Mouse (Mus musculus) kidney, postnatal 0 days (tissue): ENCODE measurements around the gene Btn1a1. TPM values are rescaled to one million over a fixed set of nuclear protein-coding genes. Genes with fewer than 3 reads are reported as not detected.

Source experiments
- ATAC-seq: fragments of 200-750 bp; cut with Nextera tagmentation; replicated peaks from 2 replicates; pipeline ENCODE4 v1.8.0; 2017; ENCODE audit warnings: low read depth, moderate number of reproducible peaks, moderate TSS enrichment, moderate library complexity; ENCODE audit not compliant: low FRiP score
- DNase-seq: peaks from one replicate; pipeline ENCODE4 v3.0.0-alpha.2; 2016; ENCODE audit warnings: low spot score
- H3K27ac ChIP-seq: fragments of 300-500 bp; sonication (generic); 2 replicates; pipeline ENCODE4 v1.5.1; 2014; ENCODE audit warnings: mild to moderate bottlenecking
- H3K27me3 ChIP-seq: fragments of 300-500 bp; sonication (generic); 2 replicates; pipeline ENCODE4 v1.6.1; 2014; ENCODE audit warnings: low read length, mixed read lengths; ENCODE audit not compliant: insufficient read depth
- H3K36me3 ChIP-seq: fragments of 300-500 bp; sonication (generic); 2 replicates; pipeline ENCODE4 v1.6.1; 2014; ENCODE audit warnings: low read length, mixed read lengths; ENCODE audit not compliant: insufficient read depth
- H3K4me1 ChIP-seq: fragments of 300-500 bp; sonication (generic); replicated peaks from 2 replicates; pipeline ENCODE4 v1.6.1; 2014; ENCODE audit warnings: antibody characterized with exemption, low read length, mixed read lengths; ENCODE audit not compliant: insufficient read depth
- H3K4me2 ChIP-seq: fragments of 300-500 bp; sonication (generic); 2 replicates; pipeline ENCODE4 v1.6.1; 2014; ENCODE audit warnings: mild to moderate bottlenecking, low read length, moderate library complexity, mixed read lengths
- H3K4me3 ChIP-seq: fragments of 300-500 bp; sonication (generic); replicated peaks from 2 replicates; pipeline ENCODE4 v1.5.1; 2014; ENCODE audit warnings: low read depth, low read length
- H3K9ac ChIP-seq: fragments of 300-500 bp; sonication (generic); 2 replicates; pipeline ENCODE4 v1.6.1; 2014; ENCODE audit warnings: low read depth, low read length
- H3K9me3 ChIP-seq: fragments of 300-500 bp; sonication (generic); replicated peaks from 2 replicates; pipeline ENCODE4 v1.6.1; 2016; ENCODE audit warnings: low read length, inconsistent platforms, mixed read lengths
- CTCF ChIP-seq: IDR thresholded peaks from 2 replicates; pipeline ENCODE4 v1.5.1; 2016; ENCODE audit warnings: antibody characterized with exemption, low read depth, mild to moderate bottlenecking, moderate library complexity
- WGBS: fragments of 180-500 bp; shearing (Covaris S2); extraction: QIAGEN DNeasy Blood & Tissue Kit; methylation state at CpG from one replicate; pipeline ENCODE4 v1.1.7; 2014; 5-methylcytosine and 5-hydroxymethylcytosine counted together
- polyA plus RNA-seq: library from polyadenylated mRNA; unstranded; fragments of >200 nt; fragmentation: Nextera tagmentation; extraction: Ambion mirVana; gene quantifications from 2 replicates; pipeline ENCODE4 v1.2.1, GENCODE M21; 2015

Gene Btn1a1
- polyA plus RNA-seq, 1 experiment from 2014 or later: not detected

- Histone ChIP-seq H3K4me2 (peak overlapping the region; percentile 64), H3K36me3 (no peaks in the 10 kb centered on the region), H3K27ac (peak overlapping the region; percentile 80), H3K27me3 (no peaks in the 10 kb centered on the region), H3K9ac (peak overlapping the region; percentile 65), H3K9me3 (no peaks in the 10 kb centered on the region), H3K4me3 (peak overlapping the region; percentile 69), H3K4me1 (0 out of 2 replicates have a peak, but pooled peaks cover 3% of the 10 kb centered on the region)
- no peak for TF ChIP-seq CTCF
- under 1% methylated on average over 17 of the region's 17 CpGs for WGBS
- DNase-seq: peak; percentile 87
- ATAC-seq: peak; percentile 70
Measured at GRCm38 (mm10) chr13:23437908-23438307, 27.8 kb downstream of the Btn1a1 start.

GRCm38 (mm10) chr13:23436861-23437822, 28.6 kb downstream of the Btn1a1 start:
- peak overlapping the region; percentile 69 for H3K4me3 ChIP-seq
- no peaks in the 10 kb centered on the region for H3K27me3 ChIP-seq
- TF ChIP-seq CTCF: no peak
- peak overlapping the region; percentile 65 for H3K9ac ChIP-seq
- H3K36me3 ChIP-seq: no peaks in the 10 kb centered on the region
- DNase-seq (peak; percentile 75), ATAC-seq (no peak)
- H3K4me2 ChIP-seq: peak overlapping the region; percentile 64
- H3K27ac ChIP-seq: peak overlapping the region; percentile 80
- H3K9me3 ChIP-seq: no peaks in the 10 kb centered on the region
- H3K4me1 ChIP-seq: 0 out of 2 replicates have a peak, but pooled peaks cover 3% of the 10 kb centered on the region
- under 1% methylated on average over 32 of the region's 32 CpGs for WGBS

DNA sequence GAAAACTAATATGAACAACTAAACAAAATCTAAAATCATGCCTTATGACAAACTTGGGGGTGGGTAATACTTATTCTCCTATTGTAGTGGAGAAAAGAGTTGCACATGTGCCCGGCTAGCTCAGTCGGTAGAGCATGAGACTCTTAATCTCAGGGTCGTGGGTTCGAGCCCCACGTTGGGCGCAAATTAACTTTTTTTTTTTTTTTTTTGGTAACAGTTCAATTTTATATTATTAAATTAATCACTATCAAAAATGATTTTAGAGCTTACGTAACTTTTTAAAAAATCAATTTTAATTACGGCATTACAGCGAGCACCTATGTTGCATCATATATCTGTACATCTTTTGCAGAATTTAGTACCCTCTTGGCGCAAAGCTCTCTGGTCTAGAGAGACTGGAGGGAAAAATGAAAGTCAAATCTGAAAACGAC, 29.5 kb downstream of the Btn1a1 start:
- WGBS: under 1% methylated on average over 11 of the region's 11 CpGs
- peak; percentile 80 for DNase-seq

GRCm38 (mm10) chr13:23435676-23436075, 30.0 kb downstream of the Btn1a1 start:
- TF ChIP-seq CTCF: no peak
- no peak for ATAC-seq
- Histone ChIP-seq H3K4me1 (0 out of 2 replicates have a peak, but pooled peaks cover 3% of the 10 kb centered on the region), H3K4me2 (peak overlapping the region; percentile 69), H3K9ac (peak overlapping the region; percentile 46), H3K36me3 (no peaks in the 10 kb centered on the region), H3K9me3 (no peaks in the 10 kb centered on the region), H3K27ac (0 out of 2 replicates have a peak overlapping the region, but pooled peaks have one; percentile 47), H3K4me3 (peak overlapping the region; percentile 41), H3K27me3 (no peaks in the 10 kb centered on the region)
- 3% methylated on average over 12 of the region's 12 CpGs for WGBS
- peak; percentile 43 for DNase-seq

More for the DNA sequence above, 29.5 kb downstream of the Btn1a1 start:
- Histone ChIP-seq H3K4me3 (peak overlapping the region; percentile 69), H3K9ac (no peak overlapping the region), H3K27me3 (no peaks in the 10 kb centered on the region), H3K36me3 (no peaks in the 10 kb centered on the region), H3K4me1 (0 out of 2 replicates have a peak, but pooled peaks cover 3% of the 10 kb centered on the region), H3K9me3 (no peaks in the 10 kb centered on the region), H3K4me2 (peak overlapping the region; percentile 69), H3K27ac (no peak overlapping the region)
- TF ChIP-seq CTCF: no peak
- no peak for ATAC-seq

DNA sequence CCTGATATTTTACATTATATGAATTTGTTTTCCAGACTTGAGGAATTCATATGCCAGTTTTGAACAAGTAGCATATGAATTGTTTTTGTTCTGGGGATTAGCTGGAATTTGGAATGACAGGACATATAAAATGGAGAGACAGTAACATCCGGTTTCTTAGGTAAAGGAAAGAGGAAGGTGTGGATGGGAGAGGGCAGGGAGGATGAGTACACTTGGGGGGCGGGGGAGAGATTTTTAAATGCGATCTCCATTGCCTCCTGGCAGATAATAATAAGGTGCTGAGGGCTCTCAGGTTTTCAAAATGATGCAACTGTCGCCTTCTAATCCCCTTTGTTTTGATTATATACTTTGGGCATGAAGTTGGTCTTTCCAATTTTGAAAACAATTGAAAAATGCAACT, 30.5 kb downstream of the Btn1a1 start:
- Histone ChIP-seq H3K36me3 (no peaks in the 10 kb centered on the region), H3K4me3 (peak overlapping the region; percentile 41), H3K4me2 (peak overlapping the region; percentile 69), H3K4me1 (0 out of 2 replicates have a peak, but pooled peaks cover 3% of the 10 kb centered on the region), H3K27ac (no peak overlapping the region), H3K9ac (peak overlapping the region; percentile 46; the same call in 1 of the 2 replicates), H3K27me3 (no peaks in the 10 kb centered on the region), H3K9me3 (no peaks in the 10 kb centered on the region)
- no peak for TF ChIP-seq CTCF
- no peak for ATAC-seq
- DNase-seq: no peak
- 24% methylated on average over 4 of the region's 4 CpGs for WGBS

- Histone ChIP-seq H3K27ac (no peak overlapping the region), H3K4me3 (no peak overlapping the region)
- TF ChIP-seq CTCF: no peak
Measured at GRCm38 (mm10) chr13:23434426-23434825, 31.3 kb downstream of the Btn1a1 start.

More at GRCm38 (mm10) chr13:23434426-23434825, 31.3 kb downstream of the Btn1a1 start:
- 25% methylated on average over 7 of the region's 7 CpGs for WGBS
- Histone ChIP-seq H3K27me3 (no peaks in the 10 kb centered on the region), H3K36me3 (no peaks in the 10 kb centered on the region), H3K4me1 (0 out of 2 replicates have a peak, but pooled peaks cover 3% of the 10 kb centered on the region), H3K9ac (0 out of 2 replicates have a peak overlapping the region, but pooled peaks have one; percentile 8), H3K9me3 (no peaks in the 10 kb centered on the region), H3K4me2 (peak overlapping the region; percentile 23; the same call in 1 of the 2 replicates)
- no peak for DNase-seq
- no peak for ATAC-seq
